In the genomic region with DNA sequence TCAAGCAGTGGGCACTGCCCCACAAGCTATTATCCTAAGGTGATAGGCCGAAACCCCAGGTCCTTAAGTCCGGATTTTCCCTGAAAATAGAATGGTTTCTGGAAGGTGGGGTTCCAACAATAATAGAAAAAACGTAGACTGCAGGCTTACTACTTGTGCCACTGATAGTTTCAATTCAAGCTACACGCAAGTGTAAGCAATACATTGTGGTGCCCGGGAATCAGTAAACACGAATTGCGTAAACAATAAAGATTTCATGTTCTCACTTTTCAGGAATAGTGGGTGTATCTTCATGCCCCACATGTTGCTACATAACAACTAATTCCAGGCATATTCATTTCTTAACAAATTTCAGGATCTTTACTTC, we compare ENCODE assay signal across 9 mouse cellular contexts. TPM values are rescaled to one million over a fixed set of nuclear protein-coding genes. Genes with fewer than 3 reads are reported as not detected.
DNase-seq lines count a peak whose midpoint lies in the region; ATAC-seq and TF ChIP-seq lines count a peak whose summit lies in the region.
"Had no signal": no experiment of that assay in that cellular context is flagged by ENCODE, and none has a peak within 500 bp of the region (broad histone marks: within the 10 kb centered on the region; RNA-seq: fewer than 3 reads in every experiment).

No protein-coding gene starts in this region.

- 22% methylated on average over 7 of the region's 7 CpGs for WGBS in lung, embryonic 16.5 days
- WGBS in forebrain, embryonic 10.5 days: 38% methylated on average over 7 of the region's 7 CpGs
- 41% methylated on average over 7 of the region's 7 CpGs for WGBS in limb, embryonic 11.5 days
- WGBS in olfactory bulb, adult 2 months: 22% methylated on average over 7 of the region's 7 CpGs

- peak overlapping the region; percentile 63 for H3K4me2 ChIP-seq in lung, embryonic 16.5 days (ENCODE audit: low read depth, low read length)
- peak overlapping the region; percentile 53 for H3K4me2 ChIP-seq in limb, embryonic 11.5 days (ENCODE audit: low read depth, severe bottlenecking)

- H3K9me3 ChIP-seq in lung, embryonic 16.5 days (ENCODE audit: control insufficient read depth, low read length): no peaks in the 10 kb centered on the region
- H3K9me3 ChIP-seq in forebrain, embryonic 10.5 days: no peaks in the 10 kb centered on the region
- no peaks in the 10 kb centered on the region for H3K9me3 ChIP-seq in limb, embryonic 11.5 days (ENCODE audit: control insufficient read depth, low read length)

- H3K36me3 ChIP-seq in lung, embryonic 16.5 days (ENCODE audit: control insufficient read depth, insufficient read depth, low read length): no peaks in the 10 kb centered on the region
- peaks cover 10% of the 10 kb centered on the region for H3K36me3 ChIP-seq in forebrain, embryonic 10.5 days (replicated peaks)
- H3K36me3 ChIP-seq in limb, embryonic 11.5 days (ENCODE audit: control insufficient read depth, insufficient read depth, low read length): no peaks in the 10 kb centered on the region

- H3K4me1 ChIP-seq in lung, embryonic 16.5 days (replicated peaks; ENCODE audit: control insufficient read depth, insufficient read depth, low read length): peaks cover 5% of the 10 kb centered on the region; the same call in 1 of the 2 replicates
- peaks cover 6% of the 10 kb centered on the region for H3K4me1 ChIP-seq in forebrain, embryonic 10.5 days
- H3K4me1 ChIP-seq in limb, embryonic 11.5 days (ENCODE audit: control insufficient read depth, insufficient read depth, low read length): no peaks in the 10 kb centered on the region
- H3K4me1 ChIP-seq in olfactory bulb, adult 2 months (ENCODE audit: control insufficient read depth, insufficient read depth, low read length): no peaks in the 10 kb centered on the region

- no peaks in the 10 kb centered on the region; the same call in none of the 2 replicates for H3K27me3 ChIP-seq in lung, embryonic 16.5 days (ENCODE audit: control insufficient read depth, insufficient read depth, low read depth, low read length)
- H3K27me3 ChIP-seq in forebrain, embryonic 10.5 days (ENCODE audit: poor library complexity, severe bottlenecking): peaks cover 72% of the 10 kb centered on the region
- peaks cover 10% of the 10 kb centered on the region; the same call in 1 of the 2 replicates for H3K27me3 ChIP-seq in limb, embryonic 11.5 days (ENCODE audit: control insufficient read depth, insufficient read depth, low read length)

- no peak for DNase-seq in lung, postnatal 36 days
- no peak for DNase-seq in forebrain, embryonic 10.5 days (ENCODE audit: extremely low spot score, low spot score)
- no peak for DNase-seq in limb, embryonic 11.5 days (ENCODE audit: low spot score)
- no peak for DNase-seq in frontal cortex, postnatal 14 days (ENCODE audit: low spot score in 2 of 2)
- DNase-seq in left cerebral cortex, postnatal 36 days (ENCODE audit: low spot score in 2 of 2): no peak
- DNase-seq in cerebellum, adult 11 months: no peak

- H3K4me3 ChIP-seq in lung, embryonic 16.5 days (ENCODE audit: low read length): peak overlapping the region; percentile 66
- peak overlapping the region; percentile 67 for H3K4me3 ChIP-seq in forebrain, embryonic 10.5 days
- H3K4me3 ChIP-seq in limb, embryonic 11.5 days (ENCODE audit: low read depth, low read length): peak overlapping the region; percentile 51; the same call in 1 of the 2 replicates
- H3K4me3 ChIP-seq in olfactory bulb, adult 2 months (ENCODE audit: insufficient read depth, low read depth, low read length): peak overlapping the region; percentile 30

- no peak for TF ChIP-seq CTCF in olfactory bulb, adult 2 months (IDR thresholded peaks at IDR 0.05; ENCODE audit: insufficient read depth, low read depth, low read length)

- TF ChIP-seq POLR2A in olfactory bulb, adult 2 months (IDR thresholded peaks at IDR 0.05; ENCODE audit: insufficient read depth, low read depth, low read length): no peak

- peak overlapping the region; percentile 76 for H3K27ac ChIP-seq in lung, embryonic 16.5 days (ENCODE audit: low read length)
- peak overlapping the region; percentile 90 for H3K27ac ChIP-seq in forebrain, embryonic 10.5 days
- H3K27ac ChIP-seq in limb, embryonic 11.5 days (replicated peaks; ENCODE audit: low read depth, low read length): no peak overlapping the region
- peak overlapping the region; percentile 41; the same call in 1 of the 2 replicates for H3K27ac ChIP-seq in olfactory bulb, adult 2 months (ENCODE audit: insufficient read depth, low read depth, low read length)

- intact Hi-C loops in left cerebral cortex, postnatal 36 days (cut with DNase I): loop anchor here (2.0 kb wide), 2 partner anchors 32 to 110 kb away; partner anchors contain the start of gene Foxo4

- peak overlapping the region; percentile 56 for H3K9ac ChIP-seq in lung, embryonic 16.5 days (ENCODE audit: low read length)
- H3K9ac ChIP-seq in limb, embryonic 11.5 days (ENCODE audit: low read length): no peak overlapping the region

- no peak for ATAC-seq in lung, embryonic 16.5 days (ENCODE audit: low read depth)
- 0 out of 2 replicates have a peak, but pooled peaks have one; percentile 4 for ATAC-seq in limb, embryonic 11.5 days (ENCODE audit: insufficient number of reproducible peaks, low FRiP score, low TSS enrichment, low read depth)

RNA-seq across cellular contexts. Expression of gene Snx12, which starts 0.4 kb away (rescaled TPM):
- polyA plus RNA-seq in lung, embryonic 16.5 days (2015; fragmentation: Nextera tagmentation; extraction: Ambion mirVana): 48.6 and 52.1 TPM in 2 replicates
- polyA plus RNA-seq in forebrain, embryonic 10.5 days (2016; fragmentation: Nextera tagmentation; extraction: Ambion mirVana): 68.5 and 71.1 TPM in 2 replicates
- polyA plus RNA-seq in limb, embryonic 11.5 days (2014; fragmentation: Nextera tagmentation; extraction: Ambion mirVana): 51.2 and 52.1 TPM in 2 replicates
- polyA plus RNA-seq in olfactory bulb, adult 2 months (2012; ENCODE audit: insufficient read depth, insufficient read length, low replicate concordance, missing spikeins): not detected in 2 replicates
- 10 to 100 TPM; 73.8 to 78.0 TPM for total RNA-seq in left cerebral cortex, postnatal 36 days (2021)

RNA-seq across cellular contexts. Expression of gene Foxo4, which starts 31.5 kb away (rescaled TPM):
- 2.2 and 2.5 TPM in 2 replicates for polyA plus RNA-seq in lung, embryonic 16.5 days (2015; fragmentation: Nextera tagmentation; extraction: Ambion mirVana)
- polyA plus RNA-seq in forebrain, embryonic 10.5 days (2016; fragmentation: Nextera tagmentation; extraction: Ambion mirVana): 1.8 and 1.9 TPM in 2 replicates
- 7.3 and 8.8 TPM in 2 replicates for polyA plus RNA-seq in limb, embryonic 11.5 days (2014; fragmentation: Nextera tagmentation; extraction: Ambion mirVana)
- polyA plus RNA-seq in olfactory bulb, adult 2 months (2012; ENCODE audit: insufficient read depth, insufficient read length, low replicate concordance, missing spikeins): not detected in 2 replicates
- 10 to 100 TPM; 15.5 to 17.0 TPM for total RNA-seq in left cerebral cortex, postnatal 36 days (2021)

RNA-seq across cellular contexts. Expression of gene Gm614, which starts 41.0 kb away (rescaled TPM):
- not detected in 2 replicates for polyA plus RNA-seq in lung, embryonic 16.5 days (2015; fragmentation: Nextera tagmentation; extraction: Ambion mirVana)
- polyA plus RNA-seq in forebrain, embryonic 10.5 days (2016; fragmentation: Nextera tagmentation; extraction: Ambion mirVana): not detected in 2 replicates
- polyA plus RNA-seq in limb, embryonic 11.5 days (2014; fragmentation: Nextera tagmentation; extraction: Ambion mirVana): not detected in 2 replicates
- polyA plus RNA-seq in olfactory bulb, adult 2 months (2012; ENCODE audit: insufficient read depth, insufficient read length, low replicate concordance, missing spikeins): not detected in 2 replicates
- not detected for total RNA-seq in left cerebral cortex, postnatal 36 days (2021)
- total RNA-seq: layer of hippocampus, adult 8-10 months had no signal

RNA-seq across cellular contexts. Expression of gene Il2rg, which starts 45.3 kb away (rescaled TPM):
- 26.5 and 27.9 TPM in 2 replicates for polyA plus RNA-seq in lung, embryonic 16.5 days (2015; fragmentation: Nextera tagmentation; extraction: Ambion mirVana)
- polyA plus RNA-seq in forebrain, embryonic 10.5 days (2016; fragmentation: Nextera tagmentation; extraction: Ambion mirVana): 2.0 and 2.7 TPM in 2 replicates
- 4.4 and 4.6 TPM in 2 replicates for polyA plus RNA-seq in limb, embryonic 11.5 days (2014; fragmentation: Nextera tagmentation; extraction: Ambion mirVana)
- not detected in 2 replicates for polyA plus RNA-seq in olfactory bulb, adult 2 months (2012; ENCODE audit: insufficient read depth, insufficient read length, low replicate concordance, missing spikeins)
- total RNA-seq in left cerebral cortex, postnatal 36 days (2021): 1 to 10 TPM in 1 of 2 experiments, under 1 TPM in 1; 0.99 to 2.4 TPM

RNA-seq across cellular contexts. Expression of gene Gm20489, which starts 46.0 kb away (rescaled TPM):
- polyA plus RNA-seq in lung, embryonic 16.5 days (2015; fragmentation: Nextera tagmentation; extraction: Ambion mirVana): not detected in 2 replicates
- not detected in 2 replicates for polyA plus RNA-seq in forebrain, embryonic 10.5 days (2016; fragmentation: Nextera tagmentation; extraction: Ambion mirVana)
- not detected in 2 replicates for polyA plus RNA-seq in limb, embryonic 11.5 days (2014; fragmentation: Nextera tagmentation; extraction: Ambion mirVana)
- polyA plus RNA-seq in olfactory bulb, adult 2 months (2012; ENCODE audit: insufficient read depth, insufficient read length, low replicate concordance, missing spikeins): not detected in 2 replicates
- not detected for total RNA-seq in left cerebral cortex, postnatal 36 days (2021)
